In genomic region chr11:82826818-82827217, GRCm38 (mm10) we compare ENCODE assay signal across 16 mouse cellular contexts.
"Had no signal": no experiment of that assay in that cellular context is flagged by ENCODE, and none has a peak within 500 bp of the region (broad histone marks: within the 10 kb centered on the region; RNA-seq: fewer than 3 reads in every experiment).

No protein-coding gene starts in this region.

- H3K27me3 ChIP-seq: liver, embryonic 15.5 days; lung, embryonic 15.5 days; megakaryocyte, embryonic 14.5 days; midbrain, embryonic 13.5 days; midbrain, embryonic 15.5 days; neural tube, embryonic 12.5 days; stomach, embryonic 15.5 days had no signal

- DNase-seq: liver, postnatal 0 days; lung, adult 2 months; lung, postnatal 10 days; right cerebral cortex, postnatal 14 days; thymus, adult 2 months; thymus, postnatal 25 days; thymus, postnatal 4 days had no signal

- H3K9me3 ChIP-seq: liver, embryonic 15.5 days; lung, embryonic 15.5 days; megakaryocyte, embryonic 14.5 days; midbrain, embryonic 13.5 days; midbrain, embryonic 15.5 days; neural tube, embryonic 12.5 days; stomach, embryonic 15.5 days had no signal

- H3K4me2 ChIP-seq: liver, embryonic 15.5 days; lung, embryonic 15.5 days; midbrain, embryonic 11.5 days; midbrain, embryonic 13.5 days; midbrain, embryonic 15.5 days; neural tube, embryonic 12.5 days; stomach, embryonic 15.5 days had no signal

- H3K9ac ChIP-seq: liver, embryonic 15.5 days; liver, postnatal 0 days; lung, embryonic 15.5 days; midbrain, embryonic 13.5 days; midbrain, embryonic 15.5 days; neural tube, embryonic 12.5 days; stomach, embryonic 15.5 days had no signal

- ATAC-seq: liver, postnatal 0 days; midbrain, embryonic 13.5 days; midbrain, embryonic 15.5 days had no signal

- H3K4me3 ChIP-seq: liver, embryonic 15.5 days; lung, embryonic 15.5 days; megakaryocyte, embryonic 14.5 days; midbrain, embryonic 13.5 days; midbrain, embryonic 15.5 days; neural tube, embryonic 12.5 days; stomach, embryonic 15.5 days had no signal

- H3K27ac ChIP-seq: liver, embryonic 15.5 days; lung, embryonic 15.5 days; macrophage; midbrain, embryonic 13.5 days; midbrain, embryonic 15.5 days; neural tube, embryonic 12.5 days; stomach, embryonic 15.5 days had no signal

- H3K36me3 ChIP-seq: lung, embryonic 15.5 days; midbrain, embryonic 13.5 days; midbrain, embryonic 15.5 days; neural tube, embryonic 12.5 days; stomach, embryonic 15.5 days had no signal
